Mouse (Mus musculus) CD4-positive, CD25-positive, alpha-beta regulatory T cell, adult 4 months (primary cell): ENCODE measurements around the gene Lrba. TPM values are rescaled to one million over a fixed set of nuclear protein-coding genes. Genes with fewer than 3 reads are reported as not detected.

ENCODE experiments used
- ATAC-seq: one replicate; pipeline ENCODE4 v1.8.0; 2017
- polyA plus RNA-seq, 2 experiments: library from polyadenylated mRNA; unstranded; fragments of 100-300 nt; shearing (Covaris generic); gene quantifications; one replicate each; pipeline ENCODE4 v1.2.1; 2017

The Lrba gene
- polyA plus RNA-seq, 2 experiments from 2014 or later: 13.4 to 14.0 TPM

GRCm38 (mm10) chr3:86761095-86762035 is 536.9 kb downstream of the Lrba start:
- peak; percentile 58 for ATAC-seq

GRCm38 (mm10) chr3:86762036-86762415 is 537.5 kb downstream of the Lrba start:
- no peak for ATAC-seq

- ATAC-seq: no peak
Observed at GRCm38 (mm10) chr3:86762456-86762855, 538.0 kb downstream of the Lrba start.

- no peak for ATAC-seq
Observed at GRCm38 (mm10) chr3:86768553-86768952, 544.1 kb downstream of the Lrba start.

- ATAC-seq: no peak
Observed at GRCm38 (mm10) chr3:86768969-86769368, 544.5 kb downstream of the Lrba start.

GRCm38 (mm10) chr3:86774566-86775443 is 550.3 kb downstream of the Lrba start:
- no peak for ATAC-seq

- ATAC-seq: no peak
Observed at GRCm38 (mm10) chr3:86775444-86775828, 551.0 kb downstream of the Lrba start.

- ATAC-seq: no peak
Observed at GRCm38 (mm10) chr3:86779704-86780103, 555.2 kb downstream of the Lrba start.

- no peak for ATAC-seq
Observed at GRCm38 (mm10) chr3:86784051-86784450, 559.6 kb downstream of the Lrba start.

GRCm38 (mm10) chr3:86784930-86785329 is 560.5 kb downstream of the Lrba start:
- ATAC-seq: no peak

GRCm38 (mm10) chr3:86786280-86786679 is 561.8 kb downstream of the Lrba start:
- ATAC-seq: no peak

- ATAC-seq: no peak
Observed at GRCm38 (mm10) chr3:86786845-86787351, 562.4 kb downstream of the Lrba start.

- no peak for ATAC-seq
Observed at GRCm38 (mm10) chr3:86787423-86788123, 563.1 kb downstream of the Lrba start.

- ATAC-seq: no peak
Observed at GRCm38 (mm10) chr3:86788711-86789110, 564.2 kb downstream of the Lrba start.

GRCm38 (mm10) chr3:86789752-86790151 is 565.3 kb downstream of the Lrba start:
- ATAC-seq: no peak

GRCm38 (mm10) chr3:86793264-86793663 is 568.8 kb downstream of the Lrba start:
- no peak for ATAC-seq

- ATAC-seq: no peak
Observed at GRCm38 (mm10) chr3:86793720-86794191, 569.3 kb downstream of the Lrba start.

GRCm38 (mm10) chr3:86796716-86797115 is 572.2 kb downstream of the Lrba start:
- ATAC-seq: no peak

- ATAC-seq: no peak
Observed at GRCm38 (mm10) chr3:86797871-86798460, 573.5 kb downstream of the Lrba start.

GRCm38 (mm10) chr3:86799041-86799440 is 574.6 kb downstream of the Lrba start:
- ATAC-seq: no peak

GRCm38 (mm10) chr3:86800841-86801240 is 576.4 kb downstream of the Lrba start:
- no peak for ATAC-seq

GRCm38 (mm10) chr3:86802825-86803224 is 578.3 kb downstream of the Lrba start:
- ATAC-seq: no peak
